Mouse (Mus musculus) adrenal gland, postnatal 25 days (tissue): ENCODE results near the gene Olfr911-ps1. TPM values are rescaled to one million over a fixed set of nuclear protein-coding genes. Genes with fewer than 3 reads are reported as not detected.

ENCODE experiments used
- DNase-seq: peaks from one replicate; pipeline ENCODE4 v3.0.0; 2021; ENCODE audit warnings: mixed read lengths
- long read RNA-seq: library from polyadenylated mRNA; stranded (forward); transcript quantifications from one replicate; pipeline ENCODE4 v2.0.0, GENCODE M21; 2021
- total RNA-seq: library from RNA; stranded (reverse); gene quantifications from 2 replicates; pipeline ENCODE4 v1.2.3, GENCODE M21; 2021

The Olfr911-ps1 gene
- total RNA-seq: not detected in 2 replicates
- long read RNA-seq: 0 reads

GRCm38 (mm10) chr9:38521280-38521679 lies at the start of gene Olfr911-ps1:
Gene Olfr911-ps1 (plus strand): TSS chr9:38521580.
- no peak for DNase-seq

DNA sequence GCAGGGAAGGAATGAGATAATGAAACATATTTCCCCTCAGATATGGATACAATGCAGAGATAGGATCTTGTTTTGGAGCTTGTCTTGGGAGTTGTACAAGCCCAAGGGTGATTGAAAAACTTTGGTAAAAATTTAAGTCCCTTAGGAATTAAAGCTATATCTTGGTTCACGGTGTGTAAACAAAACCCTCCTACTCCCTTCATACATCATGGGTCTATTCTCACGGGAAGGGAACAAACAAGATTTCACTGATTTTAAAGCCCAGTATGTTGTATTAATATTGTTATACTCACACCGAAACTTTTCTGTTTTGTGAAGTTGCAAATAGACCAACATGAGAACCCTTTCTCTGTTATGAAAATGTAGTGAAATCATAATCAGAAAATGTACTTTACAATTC lies 34.6 kb upstream of the Olfr911-ps1 start, which contains the start of gene Olfr906:
TSS of gene Olfr906 (plus strand) at position 301 of the 400 bp plus-strand sequence.
- DNase-seq: no peak

DNA sequence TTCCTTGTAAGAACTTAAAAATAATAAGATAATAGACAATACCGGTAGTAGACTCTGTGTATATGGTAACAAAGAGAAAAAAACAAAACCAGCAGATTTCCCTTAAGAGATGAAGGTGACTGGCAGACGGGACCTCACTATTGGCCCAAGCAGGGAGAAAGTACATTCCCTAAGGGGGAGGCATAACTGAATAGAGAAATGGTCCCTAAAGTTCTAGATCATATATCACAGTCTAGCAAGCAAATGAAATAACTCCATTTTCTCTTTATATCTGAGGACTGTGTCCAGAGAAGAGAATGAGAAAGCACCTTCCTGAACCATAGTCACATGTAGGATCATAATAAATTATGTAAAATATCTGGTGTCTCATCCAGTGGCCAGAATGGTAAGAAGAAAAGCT lies 25.9 kb upstream of the Olfr911-ps1 start, which contains the start of gene Olfr907:
TSS of gene Olfr907 (plus strand) at position 301 of the 400 bp plus-strand sequence.
- DNase-seq: no peak

- no peak for DNase-seq
Observed at GRCm38 (mm10) chr9:38512353-38512752, 9.0 kb upstream of the Olfr911-ps1 start.

- no peak for DNase-seq
Observed at GRCm38 (mm10) chr9:38537549-38537948, 16.2 kb downstream of the Olfr911-ps1 start, which contains the start of gene Olfr910. Gene Olfr910 (plus strand): TSS chr9:38537849.

Other genes with a start within 250 kb of the Olfr911-ps1 start
- not detected in 2 replicates for gene Olfr896-ps1, start 230.5 kb upstream of the Olfr911-ps1 start, total RNA-seq
- gene Olfr25, start 192.5 kb upstream of the Olfr911-ps1 start, total RNA-seq: not detected in 2 replicates
- not detected in 2 replicates for gene Olfr898, start 173.2 kb upstream of the Olfr911-ps1 start, total RNA-seq
- gene Olfr250, start 154.7 kb upstream of the Olfr911-ps1 start, total RNA-seq: not detected in 2 replicates
- not detected in 2 replicates for gene Olfr251, start 144.5 kb upstream of the Olfr911-ps1 start, total RNA-seq
- gene Olfr147, start 119.9 kb upstream of the Olfr911-ps1 start, total RNA-seq: not detected in 2 replicates
- not detected in 2 replicates for gene Olfr901, start 92.1 kb upstream of the Olfr911-ps1 start, total RNA-seq
- not detected in 2 replicates for gene Olfr902, start 73.9 kb upstream of the Olfr911-ps1 start, total RNA-seq
- gene Olfr904, start 58.4 kb upstream of the Olfr911-ps1 start, total RNA-seq: not detected in 2 replicates
- gene Olfr905, start 50.5 kb upstream of the Olfr911-ps1 start, total RNA-seq: not detected in 2 replicates
- gene Olfr906, start 34.5 kb upstream of the Olfr911-ps1 start, total RNA-seq: not detected in 2 replicates
- not detected in 2 replicates for gene Olfr907, start 25.8 kb upstream of the Olfr911-ps1 start, total RNA-seq
- not detected in 2 replicates for gene Olfr910, start 16.3 kb downstream of the Olfr911-ps1 start, total RNA-seq
- not detected in 2 replicates for gene Olfr912, start 58.6 kb downstream of the Olfr911-ps1 start, total RNA-seq
- gene Olfr913, start 71.2 kb downstream of the Olfr911-ps1 start, total RNA-seq: not detected in 2 replicates
- gene Olfr914, start 83.5 kb downstream of the Olfr911-ps1 start, total RNA-seq: not detected in 2 replicates
- gene Olfr916, start 138.3 kb downstream of the Olfr911-ps1 start, total RNA-seq: not detected in 2 replicates
- gene Olfr917, start 144.3 kb downstream of the Olfr911-ps1 start, total RNA-seq: not detected in 2 replicates
- gene Olfr918, start 153.0 kb downstream of the Olfr911-ps1 start, total RNA-seq: not detected in 2 replicates
- not detected in 2 replicates for gene Olfr919, start 182.1 kb downstream of the Olfr911-ps1 start, total RNA-seq
- gene Vwa5a, start 196.7 kb downstream of the Olfr911-ps1 start, total RNA-seq: 39.8 and 55.8 TPM in 2 replicates
- 0.14 and 0.46 TPM in 2 replicates for gene Olfr920, start 230.7 kb downstream of the Olfr911-ps1 start, total RNA-seq